Comparison of ENCODE assay signal across 8 mouse cellular contexts in genomic region chr2:48001800-48002507, GRCm38 (mm10).
A peak's percentile ranks its signal among the peaks of the same experiment; 100 is the strongest.
DNase-seq lines count a peak whose midpoint lies in the region; ATAC-seq and TF ChIP-seq lines count a peak whose summit lies in the region.

No protein-coding gene starts in this region.

- WGBS in heart, embryonic 12.5 days = 31% methylated on average over 11 of the region's 11 CpGs
- WGBS in heart, adult 2 months = 33% methylated on average over 11 of the region's 11 CpGs
- WGBS in hindbrain, embryonic 11.5 days = 63% methylated on average over 11 of the region's 11 CpGs

- TF ChIP-seq EP300 in heart, adult 2 months (IDR thresholded peaks at IDR 0.05; ENCODE audit: insufficient read depth, low read depth, low read length) = no peak

- DNase-seq in heart, adult 2 months = no peak
- peak; percentile 16 for DNase-seq in T-cell, adult 2 months (ENCODE audit: low spot score)
- peak; percentile 68 for DNase-seq in embryo, embryonic 9.5 days (ENCODE audit: extremely low spot score)
- peak; percentile 81 for DNase-seq in hindbrain, embryonic 11.5 days (ENCODE audit: low spot score)
- peak; percentile 80 for DNase-seq in layer of hippocampus, adult 11-12 months (ENCODE audit: low spot score)
- peak; percentile 71 for DNase-seq in lung, postnatal 14 days
- peak; percentile 11 for DNase-seq in right cerebral cortex, postnatal 4 days

- no peaks in the 10 kb centered on the region for H3K9me3 ChIP-seq in heart, embryonic 12.5 days (replicated peaks)
- H3K9me3 ChIP-seq in hindbrain, embryonic 11.5 days (ENCODE audit: control insufficient read depth, low read length) = no peaks in the 10 kb centered on the region

- no peaks in the 10 kb centered on the region for H3K79me2 ChIP-seq in heart, adult 2 months (replicated peaks; ENCODE audit: control insufficient read depth, insufficient read depth, low read length)

- H3K27me3 ChIP-seq in heart, embryonic 12.5 days (replicated peaks) = no peaks in the 10 kb centered on the region
- H3K27me3 ChIP-seq in heart, adult 2 months (ENCODE audit: control insufficient read depth, insufficient read depth, low read length) = no peaks in the 10 kb centered on the region
- no peaks in the 10 kb centered on the region for H3K27me3 ChIP-seq in hindbrain, embryonic 11.5 days (ENCODE audit: control insufficient read depth, insufficient read depth, low read length)

- H3K4me3 ChIP-seq in heart, embryonic 12.5 days = no peak overlapping the region
- no peak overlapping the region for H3K4me3 ChIP-seq in heart, adult 2 months
- no peak overlapping the region for H3K4me3 ChIP-seq in hindbrain, embryonic 11.5 days (ENCODE audit: low read depth, low read length)

- no peaks in the 10 kb centered on the region for H3K4me1 ChIP-seq in heart, embryonic 12.5 days (replicated peaks)
- H3K4me1 ChIP-seq in heart, adult 2 months (ENCODE audit: control insufficient read depth, insufficient read depth, low read length) = no peaks in the 10 kb centered on the region
- no peaks in the 10 kb centered on the region for H3K4me1 ChIP-seq in hindbrain, embryonic 11.5 days (replicated peaks; ENCODE audit: control insufficient read depth, insufficient read depth, low read length)

- TF ChIP-seq POLR2A in heart, adult 2 months (IDR thresholded peaks at IDR 0.05; ENCODE audit: insufficient read depth, low read depth, low read length) = no peak

- no peak overlapping the region for H3K27ac ChIP-seq in heart, embryonic 12.5 days (ENCODE audit: poor library complexity, severe bottlenecking)
- no peak overlapping the region for H3K27ac ChIP-seq in heart, adult 2 months
- H3K27ac ChIP-seq in hindbrain, embryonic 11.5 days (ENCODE audit: low read depth, low read length) = no peak overlapping the region

- H3K9ac ChIP-seq in heart, embryonic 12.5 days = no peak overlapping the region
- no peak overlapping the region for H3K9ac ChIP-seq in heart, adult 2 months (ENCODE audit: low read depth, low read length)
- no peak overlapping the region for H3K9ac ChIP-seq in hindbrain, embryonic 11.5 days (ENCODE audit: low read depth, low read length)

- peak overlapping the region; percentile 1; the same call in 1 of the 2 replicates for H3K4me2 ChIP-seq in heart, embryonic 12.5 days
- H3K4me2 ChIP-seq in hindbrain, embryonic 11.5 days (replicated peaks; ENCODE audit: low read depth, low read length) = no peak overlapping the region

- no peaks in the 10 kb centered on the region for H3K36me3 ChIP-seq in heart, embryonic 12.5 days
- no peaks in the 10 kb centered on the region for H3K36me3 ChIP-seq in heart, adult 2 months (ENCODE audit: control insufficient read depth, insufficient read depth, low read length)
- no peaks in the 10 kb centered on the region for H3K36me3 ChIP-seq in hindbrain, embryonic 11.5 days (ENCODE audit: control insufficient read depth, insufficient read depth, low read length)

- ATAC-seq in heart, embryonic 12.5 days (ENCODE audit: insufficient number of reproducible peaks, low FRiP score) = no peak
- peak; percentile 68; the same call in 1 of the 2 replicates for ATAC-seq in hindbrain, embryonic 11.5 days (ENCODE audit: low FRiP score)

- intact Hi-C loops in heart, adult 2 months (cut with DNase I) = loop anchor here (1.0 to 10.0 kb wide), 4 partner anchors 543 to 1313 kb away; partner anchors contain the start of gene Acvr2a

- no peak; the same call in 1 of the 2 replicates for TF ChIP-seq CTCF in heart, adult 2 months (IDR thresholded peaks at IDR 0.05)

Comparison
In these comparisons a context has a peak if more than half of its experiments do, and no peak if none do; other contexts are left out.
1. DNase-seq: peak in T-cell, adult 2 months (single experiment), embryo, embryonic 9.5 days (single experiment), hindbrain, embryonic 11.5 days (single experiment), layer of hippocampus, adult 11-12 months (single experiment), lung, postnatal 14 days (single experiment) and right cerebral cortex, postnatal 4 days (single experiment); none in heart, adult 2 months (0 of 2).